Mouse (Mus musculus) heart, embryonic 10.5 days (tissue): Measurements from ENCODE around the gene Nell1. TPM values are rescaled to one million over a fixed set of nuclear protein-coding genes. Genes with fewer than 3 reads are reported as not detected.

ENCODE experiments used
- DNase-seq: peaks from one replicate; pipeline ENCODE4 v3.0.0-alpha.2; 2017; ENCODE audit warnings: low spot score
- H3K27ac ChIP-seq: fragments of 300-500 bp; sonication (generic); 2 replicates; pipeline ENCODE4 v1.5.1; 2016; ENCODE audit warnings: mild to moderate bottlenecking
- H3K27me3 ChIP-seq: fragments of 300-500 bp; sonication (generic); 2 replicates; pipeline ENCODE4 v1.6.1; 2016; ENCODE audit warnings: mild to moderate bottlenecking; ENCODE audit not compliant: poor library complexity, insufficient read depth, severe bottlenecking
- H3K36me3 ChIP-seq: fragments of 300-500 bp; sonication (generic); 2 replicates; pipeline ENCODE4 v1.6.1; 2016; ENCODE audit warnings: mild to moderate bottlenecking, moderate library complexity
- H3K4me1 ChIP-seq: fragments of 300-500 bp; sonication (generic); 2 replicates; pipeline ENCODE4 v1.6.1; 2016; ENCODE audit warnings: mild to moderate bottlenecking
- H3K4me3 ChIP-seq: fragments of 300-500 bp; sonication (generic); 2 replicates; pipeline ENCODE4 v1.5.1; 2016; ENCODE audit warnings: mild to moderate bottlenecking, moderate library complexity
- H3K9me3 ChIP-seq: fragments of 300-500 bp; sonication (generic); 2 replicates; pipeline ENCODE4 v1.6.1; 2016; ENCODE audit warnings: mild to moderate bottlenecking, moderate library complexity
- WGBS: fragments of 180-500 bp; shearing (Covaris S2); methylation state at CpG from one replicate; pipeline ENCODE4 v1.1.7; 2016; 5-methylcytosine and 5-hydroxymethylcytosine counted together
- polyA plus RNA-seq: library from polyadenylated mRNA; unstranded; fragments of >200 nt; fragmentation: Nextera tagmentation; extraction: Ambion mirVana; gene quantifications from 2 replicates; pipeline ENCODE4 v1.2.1, GENCODE M21; 2016

Gene Nell1
- polyA plus RNA-seq, 1 experiment from 2014 or later: 2.4 TPM

DNA sequence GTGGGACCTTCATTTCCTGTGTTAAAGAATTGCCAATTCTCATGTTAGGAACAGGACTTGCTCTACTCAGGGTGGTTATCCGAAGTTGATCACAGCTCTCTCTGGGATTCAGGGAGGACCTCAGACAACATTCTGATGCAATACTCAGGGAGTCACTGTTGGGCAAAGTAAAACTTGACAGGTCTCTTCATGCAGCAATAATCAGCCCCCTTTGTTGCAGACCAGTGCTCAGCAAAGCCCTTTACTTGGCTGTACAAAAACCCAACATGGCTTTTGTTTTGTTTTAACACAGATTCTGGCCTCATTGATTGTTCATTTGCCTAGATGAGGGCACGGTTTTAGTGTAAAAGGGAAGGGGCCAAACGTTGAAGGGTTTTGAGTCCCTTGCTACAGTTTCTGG, 750.5 kb downstream of the Nell1 start:
- WGBS: 76% methylated on average over 3 of the region's 3 CpGs
- DNase-seq: no peak
- H3K4me1 ChIP-seq: no peaks in the 10 kb centered on the region
- no peak overlapping the region for H3K27ac ChIP-seq
- H3K36me3 ChIP-seq: no peaks in the 10 kb centered on the region
- H3K4me3 ChIP-seq: no peak overlapping the region
- H3K27me3 ChIP-seq: no peaks in the 10 kb centered on the region
- no peaks in the 10 kb centered on the region for H3K9me3 ChIP-seq

DNA sequence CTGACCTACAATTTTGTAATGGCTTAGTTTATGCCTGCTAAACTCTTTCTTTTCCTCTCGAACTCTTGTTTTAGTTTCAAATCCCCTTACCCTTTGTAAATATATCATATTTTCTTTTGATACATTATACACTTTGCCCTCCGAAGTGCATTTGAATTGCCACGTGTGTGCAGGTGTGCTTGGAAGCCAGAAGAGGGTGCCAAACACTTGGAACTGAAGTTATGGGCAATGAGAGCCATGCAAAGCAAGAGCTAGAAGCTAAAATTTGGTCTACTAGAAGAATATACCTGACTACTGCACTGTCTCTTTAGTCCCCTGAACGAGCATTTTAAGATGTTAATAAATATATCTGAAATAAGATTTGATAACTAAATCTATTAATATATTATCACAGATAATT, 756.3 kb downstream of the Nell1 start:
- no peaks in the 10 kb centered on the region for H3K4me1 ChIP-seq
- H3K27ac ChIP-seq: no peak overlapping the region
- no peak overlapping the region for H3K4me3 ChIP-seq
- whole genome bisulfite sequencing: 53% methylated on average over 4 of the region's 4 CpGs
- no peaks in the 10 kb centered on the region for H3K9me3 ChIP-seq
- DNase-seq: no peak
- no peaks in the 10 kb centered on the region for H3K36me3 ChIP-seq
- no peaks in the 10 kb centered on the region for H3K27me3 ChIP-seq

DNA sequence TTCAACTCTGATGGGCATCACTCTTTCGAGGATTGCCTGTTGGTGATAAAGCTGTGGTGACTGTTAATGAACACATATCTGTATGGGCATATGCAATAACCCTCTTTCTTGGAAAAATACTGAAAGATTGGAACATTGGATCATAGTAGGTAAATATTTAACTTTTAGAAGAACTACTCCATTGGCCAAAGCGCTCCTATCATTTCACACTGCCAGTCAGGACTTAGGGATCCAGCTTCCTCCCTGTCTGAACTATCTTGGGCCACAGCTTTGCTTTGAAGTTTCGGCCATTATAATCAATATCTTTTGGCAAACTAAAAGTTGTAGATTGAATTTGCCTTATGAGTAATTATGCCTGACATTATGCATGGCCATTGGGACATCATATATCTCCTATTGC, 780.9 kb downstream of the Nell1 start:
- Histone ChIP-seq H3K27ac (no peak overlapping the region), H3K27me3 (no peaks in the 10 kb centered on the region), H3K4me3 (no peak overlapping the region), H3K4me1 (no peaks in the 10 kb centered on the region), H3K36me3 (no peaks in the 10 kb centered on the region), H3K9me3 (no peaks in the 10 kb centered on the region)
- DNase-seq: no peak
- WGBS: 78% methylated on average over 3 of the region's 3 CpGs

DNA sequence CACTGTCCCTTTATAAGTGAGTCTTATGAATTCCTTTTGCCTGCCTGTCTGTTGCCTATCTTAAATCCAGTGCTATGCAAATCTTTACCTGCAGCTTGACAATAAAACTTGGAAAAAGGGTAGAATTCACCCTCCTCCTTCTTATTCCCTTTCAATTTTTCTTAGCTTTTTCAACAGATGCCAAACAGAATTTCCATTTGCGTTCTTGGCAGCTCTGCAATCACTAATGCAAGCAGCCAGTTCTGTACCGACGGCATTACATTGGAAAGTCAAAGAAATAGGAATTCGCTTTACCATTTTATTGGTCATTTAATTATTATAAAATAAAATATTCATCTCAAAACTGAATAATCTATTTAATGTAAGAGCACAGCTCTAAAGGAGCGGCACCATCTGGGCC, 781.7 kb downstream of the Nell1 start:
- 83% methylated on average over 5 of the region's 5 CpGs for WGBS

DNA sequence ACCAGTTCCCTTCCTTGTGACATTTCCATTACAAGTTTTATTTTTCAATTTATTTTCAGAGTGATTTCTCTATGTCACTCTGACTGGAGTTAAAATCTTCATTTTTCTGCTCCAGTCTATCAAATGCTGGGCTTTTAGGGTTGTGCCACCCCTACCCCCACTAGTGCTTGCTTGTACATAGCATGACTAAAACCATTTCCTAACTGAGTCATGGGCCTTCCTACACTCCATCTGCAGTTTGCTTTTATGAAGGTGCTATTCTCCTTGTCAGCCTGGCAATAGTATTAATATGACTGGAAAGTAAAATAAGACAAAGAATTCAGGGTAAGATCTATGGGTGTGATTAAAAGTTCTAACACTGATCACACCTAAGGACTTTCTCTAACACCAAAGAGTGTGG, 798.9 kb downstream of the Nell1 start:
- Histone ChIP-seq H3K36me3 (no peaks in the 10 kb centered on the region), H3K27ac (no peak overlapping the region), H3K4me3 (no peak overlapping the region), H3K9me3 (no peaks in the 10 kb centered on the region), H3K4me1 (no peaks in the 10 kb centered on the region), H3K27me3 (no peaks in the 10 kb centered on the region)
- no peak for DNase-seq

More for the DNA sequence above, 781.7 kb downstream of the Nell1 start:
- DNase-seq: no peak
- Histone ChIP-seq H3K9me3 (no peaks in the 10 kb centered on the region), H3K27ac (no peak overlapping the region), H3K36me3 (no peaks in the 10 kb centered on the region), H3K4me3 (no peak overlapping the region), H3K4me1 (no peaks in the 10 kb centered on the region), H3K27me3 (no peaks in the 10 kb centered on the region)

DNA sequence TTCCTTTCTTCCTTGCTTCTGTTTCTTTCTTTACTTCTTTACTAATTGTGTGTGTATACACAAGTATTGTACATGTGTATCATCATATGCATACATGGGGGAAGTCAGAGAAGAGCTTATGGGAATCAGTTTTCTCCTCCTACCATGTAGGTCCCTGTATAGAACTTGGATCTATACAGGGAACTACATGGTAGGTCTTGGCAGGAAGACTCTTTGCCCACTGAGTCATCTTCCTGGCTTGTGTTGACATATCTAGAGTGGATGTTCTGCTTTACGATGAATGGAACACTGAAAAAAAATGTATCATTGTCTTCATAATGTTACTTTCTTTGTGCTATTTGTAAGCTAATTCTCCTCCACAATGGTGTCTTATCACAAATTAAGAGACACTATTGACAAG, 806.4 kb downstream of the Nell1 start:
- Histone ChIP-seq H3K27me3 (no peaks in the 10 kb centered on the region), H3K9me3 (no peaks in the 10 kb centered on the region), H3K27ac (no peak overlapping the region), H3K4me3 (no peak overlapping the region), H3K4me1 (no peaks in the 10 kb centered on the region), H3K36me3 (no peaks in the 10 kb centered on the region)
- 88% methylated on average over 1 of the region's 1 CpGs for WGBS
- DNase-seq: no peak

DNA sequence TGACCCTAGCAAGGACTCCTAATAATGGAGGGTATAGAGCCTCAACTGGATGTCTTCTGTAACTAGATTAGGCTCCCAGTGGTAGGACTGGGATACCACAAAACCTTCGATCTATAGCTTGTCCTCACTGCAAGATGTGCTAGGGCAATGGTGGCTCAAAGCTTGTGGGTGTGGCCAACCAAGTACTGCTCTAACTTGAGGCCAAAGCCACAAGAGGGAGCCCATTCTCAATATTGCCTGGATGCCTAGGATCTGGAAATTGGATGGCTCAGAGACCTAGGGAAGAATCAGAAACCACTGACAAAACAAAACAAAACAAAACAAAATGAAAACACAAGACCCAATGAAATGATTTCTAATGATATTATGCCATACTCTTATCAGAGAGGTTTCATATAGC, 809.0 kb downstream of the Nell1 start:
- no peak for DNase-seq
- no peak overlapping the region for H3K4me3 ChIP-seq
- H3K27me3 ChIP-seq: no peaks in the 10 kb centered on the region
- no peak overlapping the region for H3K27ac ChIP-seq
- H3K4me1 ChIP-seq: no peaks in the 10 kb centered on the region
- WGBS: 67% methylated on average over 1 of the region's 1 CpGs
- H3K9me3 ChIP-seq: no peaks in the 10 kb centered on the region
- no peaks in the 10 kb centered on the region for H3K36me3 ChIP-seq

DNA sequence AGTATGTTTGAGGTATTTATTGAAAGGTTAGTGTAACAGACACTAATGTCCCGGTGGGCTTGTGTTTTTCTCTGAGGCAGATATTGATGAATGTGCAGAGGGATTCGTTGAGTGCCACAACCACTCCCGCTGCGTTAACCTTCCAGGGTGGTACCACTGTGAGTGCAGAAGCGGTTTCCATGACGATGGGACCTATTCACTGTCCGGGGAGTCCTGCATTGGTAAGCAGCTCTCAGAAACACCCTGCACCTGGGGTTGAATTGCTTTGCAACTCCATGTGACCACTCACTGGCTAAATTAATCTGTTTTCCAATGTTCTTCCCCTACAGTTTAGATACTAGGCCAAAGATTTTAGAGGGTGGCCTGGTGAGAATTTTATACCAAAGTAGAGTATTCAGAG, 851.5 kb downstream of the Nell1 start:
- Histone ChIP-seq H3K4me1 (no peaks in the 10 kb centered on the region), H3K27ac (no peak overlapping the region), H3K27me3 (no peaks in the 10 kb centered on the region), H3K9me3 (no peaks in the 10 kb centered on the region), H3K36me3 (no peaks in the 10 kb centered on the region), H3K4me3 (no peak overlapping the region)
- no peak for DNase-seq
- 49% methylated on average over 7 of the region's 7 CpGs for WGBS

DNA sequence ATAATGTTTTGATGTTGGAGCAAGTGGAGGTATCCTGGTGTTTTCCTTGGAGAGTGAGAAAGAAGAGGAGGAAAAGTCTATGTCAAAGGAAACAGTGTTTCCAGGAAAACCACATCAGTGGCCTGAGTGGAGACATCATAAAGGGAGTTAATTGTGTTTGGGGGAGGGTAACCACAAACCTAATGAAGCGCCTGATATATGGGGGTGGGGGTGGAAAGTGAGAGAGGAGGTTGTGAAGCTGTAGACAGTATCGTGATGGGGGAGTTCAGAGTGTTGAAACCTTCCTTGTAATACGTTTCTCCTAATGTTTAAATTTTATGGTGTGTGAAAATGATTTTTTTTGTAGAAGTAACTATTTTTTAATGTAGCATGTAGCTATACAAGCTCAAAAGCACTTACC, 858.1 kb downstream of the Nell1 start:
- Histone ChIP-seq H3K36me3 (no peaks in the 10 kb centered on the region), H3K9me3 (no peaks in the 10 kb centered on the region), H3K4me1 (no peaks in the 10 kb centered on the region), H3K4me3 (no peak overlapping the region), H3K27me3 (no peaks in the 10 kb centered on the region), H3K27ac (no peak overlapping the region)
- no peak for DNase-seq
- WGBS: 64% methylated on average over 3 of the region's 3 CpGs

DNA sequence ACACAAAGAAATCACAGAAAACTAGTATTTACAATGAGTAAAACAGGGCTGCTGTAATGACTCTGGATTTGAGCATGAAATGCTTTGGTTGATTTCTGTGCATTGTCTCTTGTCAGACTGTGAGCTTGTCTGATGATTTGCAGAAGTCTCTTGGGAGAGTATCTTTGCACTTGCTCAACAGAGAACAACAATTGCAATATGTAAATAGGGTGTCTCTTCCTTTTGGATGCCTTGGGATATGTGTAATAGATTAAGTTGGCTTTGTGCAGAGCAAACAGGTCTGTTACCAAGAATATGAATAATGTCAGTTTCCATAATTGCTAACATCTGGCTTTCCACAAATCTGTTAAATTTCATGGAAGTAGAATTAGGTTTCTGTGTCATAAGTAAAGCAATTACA, 868.0 kb downstream of the Nell1 start:
- Histone ChIP-seq H3K4me1 (no peaks in the 10 kb centered on the region), H3K4me3 (no peak overlapping the region), H3K9me3 (no peaks in the 10 kb centered on the region), H3K27ac (no peak overlapping the region), H3K27me3 (no peaks in the 10 kb centered on the region), H3K36me3 (no peaks in the 10 kb centered on the region)
- no peak for DNase-seq

DNA sequence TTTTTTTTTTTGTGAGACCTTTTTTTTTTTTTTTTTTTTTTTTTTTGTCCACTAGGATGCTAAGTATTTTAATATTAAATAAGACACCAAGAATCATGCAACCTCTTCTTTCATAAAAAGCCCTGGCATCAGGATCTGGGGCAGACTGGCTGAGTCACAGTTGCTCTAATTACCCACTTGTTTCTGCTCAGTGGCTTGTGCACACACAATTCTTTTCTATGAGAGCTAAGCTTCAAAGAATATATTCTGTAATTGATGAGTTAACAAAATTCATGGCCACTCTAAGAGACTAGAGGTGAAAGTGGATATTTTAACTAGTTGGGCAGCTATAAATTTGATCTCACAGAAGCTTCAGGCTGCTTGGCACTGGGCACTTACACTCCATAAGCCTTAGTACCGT, 873.3 kb downstream of the Nell1 start:
- WGBS: 71% methylated on average over 1 of the region's 1 CpGs
- DNase-seq: no peak
- Histone ChIP-seq H3K4me3 (no peak overlapping the region), H3K36me3 (no peaks in the 10 kb centered on the region), H3K4me1 (no peaks in the 10 kb centered on the region), H3K27me3 (no peaks in the 10 kb centered on the region), H3K9me3 (no peaks in the 10 kb centered on the region), H3K27ac (no peak overlapping the region)

DNA sequence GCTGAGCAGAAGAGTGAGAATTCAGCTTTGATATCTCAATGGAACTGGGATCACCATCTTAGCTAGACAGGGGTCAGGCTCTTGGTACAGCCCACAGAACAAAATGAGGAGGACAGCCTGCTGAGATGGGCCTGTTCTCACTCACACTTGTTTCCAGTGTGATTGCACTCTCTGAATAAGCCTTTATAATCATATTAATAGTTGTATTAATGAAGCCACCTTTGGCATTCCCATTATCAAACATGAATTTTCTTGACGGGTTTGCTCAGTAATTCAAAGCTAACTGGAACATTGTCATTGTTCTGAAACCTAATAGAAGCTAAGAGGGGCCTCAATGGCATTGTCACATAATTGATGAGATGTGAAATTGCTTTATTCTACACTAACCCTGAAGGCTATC, 875.6 kb downstream of the Nell1 start:
- DNase-seq: no peak
- no peak overlapping the region for H3K27ac ChIP-seq
- whole genome bisulfite sequencing: 63% methylated on average over 1 of the region's 1 CpGs
- no peak overlapping the region for H3K4me3 ChIP-seq
- no peaks in the 10 kb centered on the region for H3K9me3 ChIP-seq
- no peaks in the 10 kb centered on the region for H3K4me1 ChIP-seq
- H3K36me3 ChIP-seq: no peaks in the 10 kb centered on the region
- H3K27me3 ChIP-seq: no peaks in the 10 kb centered on the region

DNA sequence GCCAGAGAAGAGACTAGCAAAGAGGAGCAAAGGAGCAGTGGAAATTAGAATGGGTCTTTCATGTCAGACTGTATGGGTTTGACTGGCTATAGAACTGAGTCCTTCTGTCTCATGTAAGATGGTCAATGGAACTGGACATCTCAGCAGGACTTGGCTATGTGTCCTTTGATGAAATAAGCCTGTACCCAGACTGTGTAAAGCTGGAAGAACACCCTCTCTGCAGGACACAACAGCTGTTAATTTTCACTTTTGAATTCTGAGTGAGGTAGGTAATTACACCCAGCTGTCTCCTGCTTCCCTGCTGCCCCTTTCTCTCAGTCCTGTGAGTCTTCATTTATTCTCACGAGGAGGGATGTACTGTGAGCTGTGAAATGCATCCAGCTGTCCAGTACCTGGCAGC, 895.5 kb downstream of the Nell1 start:
- Histone ChIP-seq H3K36me3 (no peaks in the 10 kb centered on the region), H3K9me3 (no peaks in the 10 kb centered on the region), H3K27me3 (no peaks in the 10 kb centered on the region), H3K27ac (no peak overlapping the region), H3K4me1 (no peaks in the 10 kb centered on the region), H3K4me3 (no peak overlapping the region)
- no peak for DNase-seq
- 38% methylated on average over 1 of the region's 1 CpGs for WGBS

DNA sequence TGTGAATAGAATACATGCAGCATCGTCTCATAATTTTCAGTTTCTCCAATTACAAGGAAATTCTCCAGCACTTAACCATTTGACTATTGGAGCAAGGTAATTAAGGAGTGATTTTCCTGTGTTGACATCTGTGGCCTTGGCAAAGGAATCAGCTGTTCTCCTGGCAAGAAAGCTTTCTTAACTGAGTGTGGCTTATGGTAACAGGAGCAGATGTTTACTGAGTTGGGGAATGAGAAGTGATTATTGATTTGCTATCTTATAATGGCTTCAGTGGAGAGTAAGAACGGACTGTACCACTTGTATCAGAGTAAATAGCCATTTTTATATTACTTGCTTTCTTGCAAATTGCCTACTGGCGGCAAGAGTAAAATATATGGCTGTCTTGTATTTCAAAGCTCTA, 913.0 kb downstream of the Nell1 start:
- no peak for DNase-seq
- WGBS: 81% methylated on average over 3 of the region's 3 CpGs
- Histone ChIP-seq H3K36me3 (no peaks in the 10 kb centered on the region), H3K27ac (no peak overlapping the region), H3K9me3 (no peaks in the 10 kb centered on the region), H3K4me3 (no peak overlapping the region), H3K27me3 (no peaks in the 10 kb centered on the region), H3K4me1 (no peaks in the 10 kb centered on the region)
